Mouse (Mus musculus): ENCODE measurements around the gene Aco2. TPM values are rescaled to one million over a fixed set of nuclear protein-coding genes. Genes with fewer than 3 reads are reported as not detected.

Gene Aco2
- polyA plus RNA-seq, 1 experiment from 2014 or later, result 559 TPM

DNA sequence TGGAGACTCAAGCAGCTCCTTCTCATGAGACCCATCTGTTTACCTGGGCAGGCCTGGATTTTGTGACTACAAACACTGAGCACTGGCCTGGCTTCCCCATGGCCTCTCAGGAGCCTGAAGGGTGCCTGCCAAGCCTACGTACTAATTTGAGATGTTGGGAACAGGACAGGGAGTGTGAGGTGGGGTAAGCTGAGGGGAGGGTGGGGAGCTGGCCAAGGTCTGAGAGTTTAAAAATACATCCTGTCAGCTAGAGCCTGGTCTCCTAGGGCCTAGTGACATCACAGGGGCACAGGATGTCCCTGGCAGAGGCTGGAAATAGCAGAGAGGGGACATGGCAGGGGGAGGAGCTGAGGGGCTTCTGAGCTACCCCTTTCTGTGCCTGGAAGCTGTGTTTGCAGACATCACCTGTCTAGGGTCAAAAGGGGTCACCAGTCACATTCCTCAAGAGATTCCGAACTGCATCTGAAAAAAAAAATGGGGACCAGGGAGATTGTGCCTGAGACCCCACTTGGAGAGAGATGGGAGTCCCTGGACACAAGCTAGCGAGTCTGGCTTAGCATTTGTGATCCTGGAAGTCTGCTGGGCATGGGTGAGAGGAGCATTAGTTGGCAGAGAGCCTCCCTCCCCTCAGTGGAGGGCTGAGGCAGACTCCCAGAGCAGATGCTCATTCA is 37.8 kb upstream of the Aco2 start:
- ATAC-seq (no peak), DNase-seq (ENCODE audit: low read depth, low spot score) (no peak)
- in situ Hi-C loops (cut with MboI; ENCODE audit: low pct_unique_long_range_greater_than_20kb), result loop anchor here (5.0 kb wide), 1 partner anchor 83 kb away; no protein-coding TSS in a partner anchor
- H3K27me3 ChIP-seq, result no peaks in the 10 kb centered on the region
- ChIA-PET POLR2A (interaction anchor here (0.7 to 2.0 kb wide), 4 partner anchors 10 to 78 kb away, joined by 3 to 6 read pairs (median 5); partner anchors contain the start of gene Tob2), CTCF (interaction anchor here (1.1 to 1.6 kb wide), 3 partner anchors 14 to 83 kb away, joined by 3 to 6 read pairs (median 5); no protein-coding TSS in a partner anchor)
- TF ChIP-seq CTCF (IDR thresholded peaks at IDR 0.05), result no peak

- POLR2A ChIA-PET, result interaction anchor here (2.0 kb wide), 2 partner anchors 9 to 19 kb away, joined by 6 read pairs; no protein-coding TSS in a partner anchor
- no peak for TF ChIP-seq CTCF (IDR thresholded peaks at IDR 0.05)
- H3K27me3 ChIP-seq, result no peaks in the 10 kb centered on the region
- CTCF ChIA-PET, result interaction anchor here (1.6 kb wide), 2 partner anchors 13 to 82 kb away, joined by 5 to 6 read pairs; no protein-coding TSS in a partner anchor
- in situ Hi-C loops (cut with MboI; ENCODE audit: low pct_unique_long_range_greater_than_20kb), result no loop called here
- DNase-seq (ENCODE audit: low read depth, low spot score) (no peak), ATAC-seq (no peak)
These were observed 36.9 kb upstream of the Aco2 start for GRCm38 (mm10) chr15:81835007-81835880.

- DNase-seq (ENCODE audit: low read depth, low spot score) (no peak), ATAC-seq (no peak)
- in situ Hi-C loops (cut with MboI; ENCODE audit: low pct_unique_long_range_greater_than_20kb), result no loop called here
- ChIA-PET POLR2A (no interaction called here), CTCF (no interaction called here)
- no peak for TF ChIP-seq CTCF (IDR thresholded peaks at IDR 0.05)
- H3K27me3 ChIP-seq, result no peaks in the 10 kb centered on the region
These were observed 35.8 kb upstream of the Aco2 start for GRCm38 (mm10) chr15:81836124-81836821.

- POLR2A ChIA-PET, result interaction anchor here (0.6 kb wide), 1 partner anchor 92 kb away, joined by 3 read pairs; no protein-coding TSS in a partner anchor
- in situ Hi-C loops (cut with MboI; ENCODE audit: low pct_unique_long_range_greater_than_20kb), result no loop called here
- ATAC-seq, result no peak
These were observed 34.9 kb upstream of the Aco2 start for GRCm38 (mm10) chr15:81836966-81837920.

GRCm38 (mm10) chr15:81838554-81839235 is 33.4 kb upstream of the Aco2 start:
- ChIA-PET POLR2A (no interaction called here), CTCF (interaction anchor here (1.2 to 2.0 kb wide), 2 partner anchors 11 to 20 kb away, joined by 3 to 7 read pairs; partner anchors contain the start of gene Tob2)
- ATAC-seq (no peak), DNase-seq (ENCODE audit: low read depth, low spot score) (no peak)
- in situ Hi-C loops (cut with MboI; ENCODE audit: low pct_unique_long_range_greater_than_20kb), result no loop called here
- TF ChIP-seq CTCF (IDR thresholded peaks at IDR 0.05), result no peak
- no peaks in the 10 kb centered on the region for H3K27me3 ChIP-seq

More at GRCm38 (mm10) chr15:81836966-81837920, 34.9 kb upstream of the Aco2 start:
- CTCF ChIA-PET, result no interaction called here
- no peaks in the 10 kb centered on the region for H3K27me3 ChIP-seq
- no peak for TF ChIP-seq CTCF (IDR thresholded peaks at IDR 0.05)
- DNase-seq (ENCODE audit: low read depth, low spot score), result no peak

DNA sequence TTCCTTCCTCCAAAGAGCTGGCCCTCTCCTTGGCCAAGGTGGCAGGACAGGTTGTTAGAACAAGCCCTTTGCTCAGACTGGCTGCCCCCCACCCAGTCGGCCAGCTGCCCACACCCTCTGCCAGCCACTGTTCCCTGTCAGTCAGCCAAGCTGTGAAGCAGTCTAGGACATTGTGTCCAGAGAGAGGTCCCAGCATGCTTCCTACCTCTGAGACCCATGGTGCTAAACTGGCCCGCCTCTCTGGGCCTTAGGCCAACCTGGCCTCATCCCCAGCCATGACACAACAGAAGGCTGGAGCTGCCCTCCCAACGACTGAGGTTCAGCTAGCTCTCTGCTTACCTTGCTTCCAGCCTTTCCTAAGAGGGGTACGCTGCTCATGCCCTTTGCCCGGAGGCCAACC is 32.5 kb upstream of the Aco2 start:
- no peaks in the 10 kb centered on the region for H3K27me3 ChIP-seq
- ChIA-PET CTCF (interaction anchor here (1.2 to 2.0 kb wide), 3 partner anchors 8 to 19 kb away, joined by 3 to 7 read pairs (median 7); partner anchors contain the start of gene Tob2), POLR2A (no interaction called here)
- ATAC-seq (peak; percentile 41), DNase-seq (ENCODE audit: low read depth, low spot score) (no peak)
- no peak for TF ChIP-seq CTCF (IDR thresholded peaks at IDR 0.05)
- in situ Hi-C loops (cut with MboI; ENCODE audit: low pct_unique_long_range_greater_than_20kb), result no loop called here

DNA sequence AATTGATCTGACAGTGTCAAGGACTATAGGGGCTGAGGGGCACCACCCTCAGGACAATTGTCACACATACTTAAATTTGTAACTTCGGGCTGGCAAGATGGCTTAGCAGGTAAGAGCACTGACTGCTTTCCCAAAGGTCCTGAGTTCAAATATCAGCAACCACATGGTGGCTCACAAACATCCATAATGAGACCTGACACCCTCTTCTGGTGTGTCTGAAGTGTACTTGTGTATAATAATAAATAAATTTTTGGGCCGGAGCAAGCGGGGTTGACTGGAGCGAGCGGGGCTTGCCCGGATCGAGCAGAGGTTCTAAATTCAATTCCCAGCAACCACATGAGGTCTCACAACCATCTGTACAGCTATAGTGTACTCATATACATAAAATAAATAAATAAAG is 31.8 kb upstream of the Aco2 start:
- no peaks in the 10 kb centered on the region for H3K27me3 ChIP-seq
- no peak for DNase-seq (ENCODE audit: low read depth, low spot score)
- no peak for ATAC-seq
- TF ChIP-seq CTCF (IDR thresholded peaks at IDR 0.05), result no peak
- POLR2A ChIA-PET, result no interaction called here
- in situ Hi-C loops (cut with MboI; ENCODE audit: low pct_unique_long_range_greater_than_20kb), result no loop called here
- CTCF ChIA-PET, result interaction anchor here (1.3 to 2.0 kb wide), 2 partner anchors 9 kb away, joined by 7 read pairs; no protein-coding TSS in a partner anchor

GRCm38 (mm10) chr15:81842275-81842674 is 29.8 kb upstream of the Aco2 start:
- DNase-seq (ENCODE audit: low read depth, low spot score) (no peak), ATAC-seq (no peak)
- in situ Hi-C loops (cut with MboI; ENCODE audit: low pct_unique_long_range_greater_than_20kb), result no loop called here
- ChIA-PET POLR2A (no interaction called here), CTCF (no interaction called here)
- H3K27me3 ChIP-seq, result no peaks in the 10 kb centered on the region
- no peak for TF ChIP-seq CTCF (IDR thresholded peaks at IDR 0.05)

Measured in Patski (cell line).